Mouse (Mus musculus): Measurements from ENCODE around the gene Best2.
A peak's percentile ranks its signal among the peaks of the same experiment; 100 is the strongest.

Gene Best2

DNA sequence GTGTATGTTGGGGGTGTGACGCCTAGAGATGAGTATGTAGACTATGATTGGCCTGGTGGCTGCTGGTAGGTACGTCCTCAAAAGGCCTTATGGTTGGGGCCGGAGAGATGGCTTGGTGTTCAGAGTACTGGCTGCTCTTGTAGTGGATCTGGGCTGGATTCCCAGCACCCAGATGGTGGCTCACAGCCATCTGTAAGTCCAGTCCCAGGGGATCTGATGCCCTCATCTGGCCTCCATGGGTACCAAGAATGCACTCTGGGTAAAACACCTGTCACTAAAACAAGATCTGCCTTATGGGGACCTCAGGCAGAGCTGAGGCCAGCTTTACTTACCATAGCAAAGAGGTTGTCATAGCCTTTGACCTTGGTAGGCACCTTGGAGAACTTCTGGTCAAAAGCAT lies 9.5 kb upstream of the Best2 start:
- no peak for DNase-seq (ENCODE audit: low spot score in 2 of 2)

DNA sequence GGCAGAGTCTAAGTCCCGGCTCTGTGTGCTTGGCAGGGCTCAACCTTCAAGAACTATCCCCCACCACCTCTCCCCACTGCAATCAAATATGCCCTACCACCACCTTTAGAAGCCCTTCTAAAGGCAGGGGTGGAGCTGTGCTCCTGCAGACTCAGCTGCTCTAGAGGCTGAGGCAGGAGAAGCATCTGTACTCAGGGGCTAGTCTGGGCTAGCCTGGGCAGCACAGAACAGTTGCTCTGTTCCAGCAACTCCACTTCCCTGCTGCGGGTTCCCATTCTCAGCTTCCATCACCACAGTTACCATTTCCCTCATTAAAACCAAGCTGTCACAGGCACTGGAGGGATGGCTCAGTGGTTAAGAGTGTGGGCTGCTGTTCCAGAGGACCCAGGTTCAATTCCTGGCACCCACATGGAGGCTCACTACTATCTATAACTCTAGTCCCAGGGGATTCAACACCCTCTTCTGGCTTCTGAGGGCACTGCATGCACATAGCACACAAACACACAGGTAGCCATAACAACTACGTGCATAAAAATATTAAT lies 7.3 kb upstream of the Best2 start:
- DNase-seq (ENCODE audit: low spot score in 2 of 2), result no peak

DNA sequence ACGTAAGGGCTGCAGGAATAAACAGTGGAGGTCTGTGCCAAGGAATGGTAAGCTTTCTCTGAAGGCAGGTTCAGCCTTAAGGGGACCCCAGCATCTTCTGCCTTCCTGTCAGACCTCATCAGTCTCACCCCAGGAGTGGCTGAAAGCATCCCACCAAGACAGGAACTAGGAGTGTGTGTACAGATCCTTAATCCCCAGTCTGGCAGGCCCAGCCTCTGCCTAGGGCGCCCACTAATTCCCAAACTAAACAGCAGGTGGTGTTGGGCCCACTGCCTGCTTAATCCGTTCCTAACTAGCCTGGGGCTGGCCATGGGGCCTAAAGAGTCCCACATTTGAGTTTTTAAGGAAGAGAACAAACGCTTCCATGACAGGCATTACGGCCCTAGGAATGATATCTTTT lies 2.9 kb upstream of the Best2 start:
- DNase-seq (ENCODE audit: low spot score in 2 of 2), result no peak

DNA sequence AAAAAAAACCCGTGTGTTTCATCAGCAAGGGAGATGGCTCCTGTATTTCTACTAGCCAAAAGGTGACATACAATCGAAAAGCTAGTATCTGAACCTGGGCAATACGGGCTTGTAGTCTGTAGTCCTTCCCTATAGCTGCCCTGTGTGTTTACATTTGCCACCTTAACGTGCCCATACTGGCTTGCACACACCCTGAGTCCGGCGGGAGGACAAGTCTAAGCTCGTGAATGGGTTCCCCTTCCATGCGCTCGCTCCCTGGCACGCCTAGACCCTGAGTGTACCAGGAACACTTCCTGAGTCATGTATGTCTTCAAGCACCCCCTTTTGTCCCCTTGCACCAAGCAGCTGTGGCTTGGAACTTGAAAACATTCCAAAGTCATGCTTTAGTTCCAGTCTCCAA lies 2.4 kb upstream of the Best2 start:
- DNase-seq (ENCODE audit: low spot score in 2 of 2), result no peak

DNA sequence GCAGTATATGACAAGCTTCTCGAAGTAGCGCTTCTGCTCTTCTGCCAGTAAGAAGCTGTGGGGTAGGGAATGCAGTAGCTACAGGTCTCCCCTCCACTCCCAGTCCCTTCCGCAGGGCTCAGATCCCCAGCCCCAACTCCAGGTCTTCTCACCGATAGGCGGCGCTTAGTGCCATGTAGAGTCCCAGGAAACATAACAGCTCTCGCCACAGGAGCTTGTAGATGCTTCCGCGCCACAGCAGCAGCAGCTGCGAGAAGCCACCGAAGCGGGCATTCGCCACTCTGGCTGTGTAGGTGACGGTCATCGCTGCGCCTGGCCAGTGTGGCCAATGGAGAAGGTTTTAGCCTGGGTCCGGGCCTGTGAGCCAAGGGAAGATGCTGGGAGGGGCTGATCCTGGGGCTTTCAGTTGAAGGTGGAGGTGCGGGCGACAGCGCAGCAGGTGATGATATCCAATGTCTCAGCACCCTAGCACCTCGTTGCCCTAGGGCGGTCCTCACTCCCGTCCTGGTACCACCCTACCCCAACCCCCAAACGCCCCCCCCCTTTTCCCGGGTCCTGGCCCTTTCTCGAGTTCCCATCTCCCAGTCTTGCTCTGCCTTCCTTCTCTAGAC lies 996 bp downstream of the Best2 start:
- no peak for DNase-seq (ENCODE audit: low spot score in 2 of 2)

DNA sequence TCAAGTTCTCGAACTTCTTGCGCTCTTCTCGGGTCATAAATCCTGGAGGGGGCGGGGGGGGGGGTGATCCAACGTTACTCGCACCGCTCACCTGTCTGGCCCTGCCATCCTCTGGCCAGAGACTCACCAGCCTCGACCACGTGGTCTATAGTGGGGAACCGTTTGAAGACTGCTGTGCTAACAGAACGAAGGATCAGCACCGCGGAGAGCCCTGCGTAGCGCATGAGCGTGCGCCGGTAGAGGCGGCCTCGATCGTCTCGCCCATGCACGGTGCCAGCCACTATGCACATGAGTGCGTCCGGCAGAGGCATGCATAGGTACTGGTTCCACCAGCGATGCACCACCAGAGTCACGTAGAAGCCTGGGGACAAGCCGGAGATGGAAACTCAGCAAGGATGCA lies 3.1 kb downstream of the Best2 start:
- no peak for DNase-seq (ENCODE audit: low spot score in 2 of 2)

DNA sequence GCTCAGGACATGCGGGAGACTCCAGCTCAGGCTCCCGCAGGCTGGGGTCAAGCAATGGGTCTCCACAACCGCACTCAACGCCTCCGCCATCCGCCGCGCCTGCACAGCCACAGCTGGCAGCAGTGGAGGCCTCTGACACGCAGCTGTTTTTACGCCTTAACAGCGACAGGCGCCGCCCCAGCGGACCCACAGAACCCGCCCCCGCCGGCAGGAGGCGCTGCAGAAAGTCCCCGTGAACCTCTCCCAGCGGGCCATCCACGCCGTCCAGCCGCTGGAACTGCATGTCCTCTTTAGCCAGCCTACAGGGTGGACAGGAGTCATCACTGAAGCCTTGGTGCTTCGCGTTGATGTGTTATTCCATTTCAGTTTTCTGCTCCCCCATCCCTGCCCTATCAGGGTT lies 6.6 kb downstream of the Best2 start:
- DNase-seq (ENCODE audit: low spot score in 2 of 2), result no peak

DNA sequence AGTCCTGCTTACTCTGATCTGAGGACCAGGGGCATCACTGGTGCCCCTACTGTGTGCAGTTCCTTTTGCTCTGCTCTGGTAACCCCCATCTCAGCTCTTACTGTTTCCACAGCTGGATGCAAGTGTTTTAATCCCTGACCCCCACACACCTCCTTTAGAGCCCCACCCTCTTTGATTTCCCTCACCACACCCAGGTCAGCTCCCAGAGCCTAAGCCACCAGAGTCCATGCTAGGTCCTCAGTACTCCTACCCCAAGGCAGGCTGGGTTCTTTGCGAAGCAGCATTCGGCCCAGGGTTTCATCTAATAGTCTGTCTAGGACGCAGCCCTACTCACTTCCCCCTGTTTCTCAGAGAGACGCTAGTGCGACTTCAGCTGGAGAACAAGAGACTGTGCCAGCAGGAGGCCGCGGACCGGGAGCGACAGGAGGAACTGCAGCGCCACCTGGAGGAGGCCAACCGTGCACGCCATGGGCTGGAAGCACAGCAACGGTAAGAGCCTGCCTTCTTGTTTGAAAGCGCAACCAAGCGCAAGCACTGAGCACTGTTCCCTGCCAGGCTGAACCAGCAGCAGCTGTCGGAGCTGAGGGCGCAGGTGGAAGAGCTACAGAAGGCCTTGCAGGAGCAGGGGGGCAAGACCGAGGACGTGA lies 16.6 kb downstream of the Best2 start:
- DNase-seq (ENCODE audit: low spot score in 2 of 2), result peak; percentile 73 to 87

DNA sequence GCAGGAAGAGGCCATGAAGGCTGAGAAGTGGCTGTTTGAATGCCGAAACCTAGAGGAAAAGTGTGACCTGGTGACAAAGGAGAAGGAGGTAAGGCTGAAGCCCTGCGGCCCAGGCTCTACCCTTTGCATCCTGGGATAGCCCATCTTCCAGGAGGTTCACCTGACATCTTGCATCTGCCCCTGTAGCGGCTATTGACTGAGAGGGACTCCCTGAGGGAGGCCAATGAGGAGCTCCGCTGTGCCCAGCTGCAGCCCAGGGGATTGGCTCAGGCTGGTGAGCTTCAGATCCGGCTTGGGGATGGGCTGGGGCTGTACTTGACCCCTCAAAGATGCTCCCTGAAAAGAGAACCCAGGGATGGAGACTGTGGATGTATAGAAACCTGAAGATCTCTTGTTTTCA lies 17.4 kb downstream of the Best2 start:
- DNase-seq (ENCODE audit: low spot score in 2 of 2), result no peak

DNA sequence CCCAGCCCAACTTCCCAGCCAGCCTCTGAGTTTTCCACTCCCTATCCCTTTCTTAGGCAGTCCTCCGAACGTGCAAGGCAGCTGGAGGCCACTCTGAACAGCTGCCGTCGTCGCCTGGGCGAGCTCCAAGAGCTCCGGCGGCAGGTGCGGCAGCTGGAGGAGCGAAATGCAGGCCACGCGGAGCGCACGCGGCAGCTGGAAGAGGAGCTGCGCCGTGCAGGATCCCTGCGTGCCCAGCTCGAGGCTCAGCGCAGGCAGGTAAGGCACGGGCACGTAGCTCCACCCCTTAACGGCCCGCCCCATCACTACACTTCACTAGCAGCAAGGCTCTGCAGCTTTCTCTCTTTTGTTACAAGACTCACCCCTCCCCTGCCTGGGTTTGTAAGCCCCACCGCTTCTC lies 18.7 kb downstream of the Best2 start:
- no peak for DNase-seq (ENCODE audit: low spot score in 2 of 2)

DNA sequence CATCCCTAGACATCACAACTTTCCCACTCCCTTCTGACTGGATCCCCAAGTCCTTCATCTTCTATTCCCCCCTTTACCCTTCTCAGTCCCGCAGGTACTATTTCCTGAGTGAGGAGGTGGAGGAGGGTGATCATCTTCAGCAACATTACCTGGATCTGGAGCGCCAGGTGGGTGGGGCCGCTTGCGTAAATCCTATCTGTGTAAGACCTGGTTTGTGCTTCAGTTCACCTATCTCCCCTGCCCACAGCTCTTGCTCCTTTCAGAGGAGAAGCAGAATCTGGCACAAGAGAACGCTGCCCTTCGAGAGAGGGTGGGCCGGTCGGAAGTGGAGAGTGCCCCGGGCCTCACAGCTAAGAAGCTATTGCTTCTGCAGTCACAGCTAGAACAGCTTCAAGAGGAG lies 20.0 kb downstream of the Best2 start:
- no peak for DNase-seq (ENCODE audit: low spot score in 2 of 2)

DNA sequence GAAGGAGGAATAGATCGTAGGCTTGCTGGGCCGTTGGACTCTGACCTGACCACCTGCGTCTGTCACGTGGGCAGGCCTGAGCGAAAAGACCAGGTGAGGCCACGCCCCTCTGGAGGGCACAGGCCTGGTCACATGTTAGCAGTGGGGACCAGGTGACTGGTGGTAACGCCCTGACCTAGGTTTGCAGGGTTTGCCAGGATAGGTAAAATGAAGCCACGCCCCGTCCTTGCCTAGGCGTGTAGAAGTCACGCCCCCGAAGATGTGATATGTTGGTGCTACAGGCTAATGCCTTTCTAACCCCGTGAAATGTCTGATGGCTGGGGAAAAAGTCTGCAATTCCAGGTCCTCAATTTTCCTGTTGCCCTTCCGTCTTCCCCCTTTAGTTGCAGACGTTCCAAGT lies 23.5 kb downstream of the Best2 start:
- peak in 1 of 2 experiments; percentile 68 for DNase-seq (ENCODE audit: low spot score in 2 of 2)

DNA sequence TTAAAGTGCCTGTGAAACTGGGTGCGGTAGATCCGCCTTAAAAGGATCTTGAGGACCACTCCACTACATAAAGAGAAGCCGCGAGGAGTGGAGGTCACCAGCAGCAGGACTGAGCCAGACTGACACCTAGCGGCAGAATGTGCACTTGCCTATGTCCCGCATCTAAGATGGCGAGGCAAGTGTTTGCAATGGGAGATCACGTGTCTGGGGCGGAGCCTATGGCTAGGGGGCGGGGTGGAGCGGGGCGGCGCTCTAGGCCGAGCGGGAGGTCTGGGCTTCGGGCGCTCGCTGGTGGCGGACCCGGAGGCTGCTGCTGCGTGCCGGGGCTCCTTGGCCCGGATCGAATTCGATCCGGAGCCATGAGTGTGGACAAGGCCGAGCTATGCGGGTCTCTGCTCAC lies 24.0 kb downstream of the Best2 start, which contains the start of gene Hook2:
Gene Hook2, plus strand, starts transcription at position 255 of the 400 bp plus-strand sequence.
- DNase-seq (ENCODE audit: low spot score in 2 of 2), result peak; percentile 98

DNA sequence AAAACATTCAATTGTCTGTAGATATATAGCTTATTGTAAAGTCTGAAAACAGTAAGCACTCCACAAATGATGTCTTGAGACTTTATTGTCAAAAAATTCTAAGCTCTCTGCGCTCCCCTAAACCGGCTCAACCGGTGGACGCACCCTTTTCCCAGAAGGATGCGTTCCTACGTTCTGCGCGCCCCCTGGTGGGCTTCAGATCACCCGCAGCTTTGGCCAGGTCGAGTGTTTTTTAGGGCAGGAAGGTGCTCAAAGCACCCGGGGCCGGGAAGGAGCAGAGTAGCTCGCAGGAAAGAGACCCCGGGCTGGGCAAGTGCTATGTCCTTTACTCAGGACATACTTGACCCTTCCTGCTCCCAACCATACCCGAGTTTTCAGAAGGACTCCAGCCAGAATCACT lies 24.5 kb downstream of the Best2 start:
- peak; percentile 86 to 95 for DNase-seq (ENCODE audit: low spot score in 2 of 2)

DNA sequence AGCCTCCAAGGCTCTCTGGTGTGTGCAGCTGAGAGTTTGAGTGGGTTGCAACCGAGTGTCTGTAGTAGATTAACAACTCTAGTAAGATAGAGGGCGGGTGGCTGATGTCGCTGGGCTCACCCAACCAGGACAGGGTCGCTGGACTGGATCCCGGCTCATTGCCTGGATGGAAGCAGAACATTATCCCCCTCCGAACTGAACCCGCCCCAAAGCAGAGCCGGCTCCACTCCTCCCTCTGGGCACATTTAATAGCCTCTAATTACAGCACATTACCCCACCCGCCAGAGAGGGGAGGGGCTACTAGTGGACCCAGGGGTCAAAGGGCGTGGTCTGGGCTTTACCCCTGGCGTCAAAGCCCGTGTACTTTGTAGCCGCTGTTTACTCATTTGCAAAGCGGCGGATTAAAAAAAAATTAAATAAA lies 25.0 kb downstream of the Best2 start:
- DNase-seq (ENCODE audit: low spot score in 2 of 2), result peak; percentile 78 to 81

DNA sequence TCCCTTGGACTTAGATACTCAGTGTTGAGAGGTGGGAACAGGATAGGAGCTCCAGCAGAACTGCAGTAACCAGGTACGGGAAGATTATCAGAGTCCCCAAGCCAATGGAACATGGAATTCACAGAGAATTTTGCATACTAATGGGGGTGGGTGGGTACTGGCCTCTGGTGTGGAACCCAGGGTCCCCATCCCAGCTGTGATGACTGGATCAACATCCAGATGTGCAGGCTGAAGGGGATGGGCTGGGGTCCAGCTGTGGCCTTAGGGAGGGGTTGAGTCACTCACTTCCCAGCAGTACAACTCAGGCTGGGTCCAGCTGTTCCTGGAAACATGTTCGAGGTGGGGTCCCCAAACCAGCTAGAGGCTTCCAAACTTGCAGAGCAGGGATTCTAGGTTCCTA lies 26.4 kb downstream of the Best2 start:
- DNase-seq (ENCODE audit: low spot score in 2 of 2), result peak; percentile 54 to 67

DNA sequence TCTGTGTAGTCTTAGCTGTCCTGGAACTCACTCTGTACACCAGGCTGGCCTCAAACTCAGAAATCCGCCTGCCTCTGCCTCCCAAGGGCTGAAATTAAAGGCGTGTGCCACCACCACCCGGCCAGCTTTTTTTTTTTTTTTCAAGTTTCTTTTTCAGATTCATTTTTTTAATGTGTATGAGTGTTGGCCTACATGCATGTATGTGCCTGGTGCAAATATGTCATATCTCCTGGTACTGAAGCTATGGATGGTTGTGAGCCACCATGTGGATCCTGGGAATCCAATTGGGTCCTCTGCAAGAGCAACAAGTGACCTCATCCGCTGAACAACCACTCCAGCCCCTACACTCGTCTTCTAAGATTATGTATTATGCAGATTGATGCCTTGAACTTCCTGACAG lies 26.9 kb downstream of the Best2 start:
- no peak for DNase-seq (ENCODE audit: low spot score in 2 of 2)

DNA sequence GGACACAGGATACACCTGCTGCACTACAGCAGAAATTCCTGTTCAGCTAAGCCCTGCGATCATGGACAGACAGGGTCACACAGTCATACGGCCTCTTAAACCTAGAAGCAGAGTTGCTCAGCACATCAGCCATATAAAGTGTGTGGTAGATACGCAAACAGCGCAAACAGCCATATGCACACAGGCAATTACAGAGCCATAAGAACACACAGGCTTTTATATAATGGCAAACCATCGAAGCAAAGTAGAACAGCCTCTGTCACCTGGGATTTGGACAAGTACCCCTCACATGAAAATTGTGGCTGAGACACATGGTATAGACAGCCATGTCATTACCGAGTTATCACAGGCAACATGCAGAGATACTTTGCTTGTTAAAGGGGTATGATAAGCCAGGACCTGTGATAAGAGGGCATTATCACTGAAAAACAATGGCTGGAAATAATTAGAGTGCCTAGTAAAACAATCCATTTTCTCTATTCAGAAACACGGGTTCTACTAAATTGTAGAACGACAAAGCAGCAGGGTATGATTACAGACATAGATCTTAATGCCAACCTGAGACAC lies 27.9 kb downstream of the Best2 start:
- DNase-seq (ENCODE audit: low spot score in 2 of 2), result no peak

DNA sequence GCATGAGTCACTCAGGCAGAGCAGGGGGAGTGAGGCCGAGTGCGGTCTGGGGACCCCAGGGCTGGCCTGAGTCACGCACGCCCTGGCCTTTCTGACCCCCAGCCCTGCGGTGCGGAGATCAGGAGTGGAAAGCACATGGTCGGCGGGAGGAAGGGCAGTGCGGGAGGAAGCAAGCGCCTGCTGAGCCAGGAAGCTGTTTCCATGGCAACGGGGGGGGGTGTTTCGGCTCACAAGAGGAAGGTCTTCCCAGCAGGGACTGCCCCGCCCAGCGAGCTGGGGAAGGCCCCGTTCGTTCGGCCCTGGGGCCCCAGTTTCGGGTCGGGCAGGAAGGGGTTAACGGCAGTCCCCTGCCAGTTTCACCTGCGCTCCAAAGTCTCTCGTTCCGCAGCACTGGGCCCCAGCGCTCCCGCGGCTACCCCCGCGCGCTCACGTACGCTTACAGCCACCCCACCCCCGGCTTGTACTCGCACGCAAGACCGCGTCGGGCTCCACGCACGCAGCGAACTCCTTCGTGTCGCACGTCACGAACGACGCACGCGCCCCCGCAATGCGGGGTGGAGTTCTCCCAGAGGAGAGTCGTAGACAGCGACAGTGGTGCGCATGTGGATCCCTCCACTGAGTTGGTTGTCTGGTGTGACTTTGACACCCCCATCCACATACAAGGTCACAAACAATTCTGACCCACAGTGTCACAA lies 28.5 kb downstream of the Best2 start:
- DNase-seq (ENCODE audit: low spot score in 2 of 2), result peak; percentile 92 to 93

DNA sequence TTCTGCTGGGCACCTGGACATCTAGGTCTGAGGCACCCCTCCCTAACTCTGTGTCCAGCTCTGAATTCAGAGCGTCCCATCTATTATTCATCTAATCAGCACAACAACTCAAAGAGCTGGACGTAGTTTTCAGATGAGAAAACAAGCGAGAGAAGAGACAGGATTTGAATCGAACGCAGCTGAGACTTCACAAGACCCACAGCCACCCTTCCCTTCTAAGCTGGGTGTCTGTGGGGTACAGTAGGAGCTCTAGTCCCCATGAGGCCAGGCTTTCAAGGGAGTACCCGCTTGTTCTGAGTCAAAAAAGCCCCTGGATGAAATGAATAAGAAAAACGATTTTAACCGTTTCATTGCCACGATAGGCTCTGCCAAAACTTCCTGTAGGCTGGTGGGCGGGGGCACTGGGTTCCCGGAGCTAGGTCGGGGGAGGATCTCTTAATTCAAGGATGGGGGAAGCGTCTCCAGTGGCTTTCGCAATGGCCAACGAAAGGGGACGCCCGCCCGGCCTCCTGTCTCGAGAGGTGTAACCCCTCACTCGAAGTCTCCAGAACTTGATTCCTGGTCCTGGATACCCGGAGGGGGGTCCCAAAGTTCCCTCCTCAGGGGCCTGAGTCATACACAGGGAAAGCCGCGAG lies 29.2 kb downstream of the Best2 start:
- DNase-seq (ENCODE audit: low spot score in 2 of 2), result no peak

DNA sequence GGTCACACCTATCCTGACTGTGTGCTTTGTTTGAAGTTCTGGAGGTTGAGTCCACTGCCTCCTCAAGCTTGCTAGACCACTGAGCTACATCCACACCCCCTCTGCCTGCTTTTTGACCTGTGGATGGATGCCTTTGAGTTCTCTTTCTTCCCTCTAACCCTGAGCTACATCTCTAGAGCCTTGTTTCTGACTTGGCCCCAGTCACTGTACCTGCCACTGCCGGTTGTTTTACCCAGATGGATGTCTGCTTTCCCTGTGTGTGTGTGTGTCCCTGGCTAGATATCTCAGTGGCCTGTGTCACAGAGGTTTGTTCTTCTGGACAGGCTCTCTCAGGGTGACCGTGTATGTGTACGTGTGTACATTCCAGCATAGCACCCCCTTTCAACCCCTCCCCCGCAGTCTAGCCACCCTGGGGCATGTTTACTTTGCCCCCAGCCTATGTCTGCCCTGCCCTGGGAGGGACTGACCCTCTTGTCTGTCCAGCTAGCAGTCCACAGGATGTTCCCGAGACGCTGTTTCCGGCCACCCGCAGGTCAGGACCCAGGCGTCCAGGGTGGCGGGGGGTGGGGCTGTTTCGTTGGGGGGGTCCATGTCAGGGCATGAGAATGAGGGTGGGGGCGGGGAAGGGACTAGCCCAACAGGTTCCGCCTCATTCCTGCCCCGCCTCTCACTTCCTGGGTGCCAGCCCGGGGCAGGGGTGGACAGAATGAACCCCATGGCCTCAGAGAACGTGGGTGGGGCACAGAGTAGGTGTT lies 29.9 kb downstream of the Best2 start:
- DNase-seq (ENCODE audit: low spot score in 2 of 2), result peak; percentile 46 to 70

Measured in heart, adult 9 months (tissue).